8 mouse cellular contexts compared by ENCODE assay signal in the genomic region with DNA sequence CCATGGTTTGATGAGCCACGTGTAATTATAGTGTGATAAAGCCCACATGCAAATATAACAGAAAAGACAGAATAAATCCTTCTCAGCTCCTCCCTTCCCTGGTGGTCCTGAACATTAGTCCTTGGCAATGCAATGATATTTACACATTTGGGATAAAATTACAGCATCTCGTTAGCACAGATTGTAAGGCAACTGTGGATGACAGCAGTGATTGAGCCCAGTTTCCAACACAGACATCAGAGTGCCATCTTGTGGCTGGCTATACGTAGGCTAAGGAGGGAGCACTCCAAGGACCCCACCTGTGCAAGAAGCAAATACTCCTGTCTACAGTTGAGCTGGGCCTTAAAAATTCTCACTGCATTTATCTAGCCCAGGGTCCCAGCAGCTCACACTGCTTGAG.
A peak's percentile ranks its signal among the peaks of the same experiment; 100 is the strongest.
DNase-seq lines count a peak whose midpoint lies in the region; ATAC-seq and TF ChIP-seq lines count a peak whose summit lies in the region.
"Had no signal": no experiment of that assay in that cellular context is flagged by ENCODE, and none has a peak within 500 bp of the region (broad histone marks: within the 10 kb centered on the region; RNA-seq: fewer than 3 reads in every experiment).

No protein-coding gene starts in this region.

- 18% methylated on average over 3 of the region's 3 CpGs for WGBS in lung, embryonic 14.5 days

- H3K9me3 ChIP-seq in lung, embryonic 14.5 days (ENCODE audit: low read depth, low read length): no peaks in the 10 kb centered on the region
- H3K9me3 ChIP-seq: embryonic facial prominence, embryonic 15.5 days had no signal

- no peaks in the 10 kb centered on the region for H3K36me3 ChIP-seq in lung, embryonic 14.5 days (ENCODE audit: insufficient read depth)
- H3K36me3 ChIP-seq: embryonic facial prominence, embryonic 15.5 days had no signal

- DNase-seq in lung, embryonic 14.5 days: peak; percentile 69
- DNase-seq in lung, postnatal 14 days: no peak
- DNase-seq in layer of hippocampus, adult 2 months (ENCODE audit: low spot score in 2 of 2): peak; percentile 68 to 72
- DNase-seq in right cerebral cortex, postnatal 14 days: peak; percentile 34
- no peak for DNase-seq in gastrocnemius, adult 18-20 months (ENCODE audit: low spot score)

- no peaks in the 10 kb centered on the region for H3K27me3 ChIP-seq in lung, embryonic 14.5 days (ENCODE audit: insufficient read depth, low read length)
- H3K27me3 ChIP-seq: embryonic facial prominence, embryonic 15.5 days had no signal

- peak; percentile 47; the same call in 1 of the 2 replicates for ATAC-seq in lung, embryonic 14.5 days (ENCODE audit: insufficient read depth)
- no peak for ATAC-seq in CD4-positive, CD25-positive, alpha-beta regulatory T cell, adult 4 months

- no peak for TF ChIP-seq POLR2A in cortical plate, adult 2 months (IDR thresholded peaks at IDR 0.05; ENCODE audit: extremely low read depth, insufficient read depth, low read length)

- H3K4me3 ChIP-seq in lung, embryonic 14.5 days (ENCODE audit: low read depth, low read length): no peak overlapping the region
- H3K4me3 ChIP-seq in cortical plate, adult 2 months (ENCODE audit: insufficient read depth, low read length): no peak overlapping the region
- no peak overlapping the region for H3K4me3 ChIP-seq in layer of hippocampus, adult 2 months
- H3K4me3 ChIP-seq: embryonic facial prominence, embryonic 15.5 days had no signal

- H3K4me2 ChIP-seq in lung, embryonic 14.5 days: no peak overlapping the region
- H3K4me2 ChIP-seq: embryonic facial prominence, embryonic 15.5 days had no signal

- no peak overlapping the region for H3K9ac ChIP-seq in lung, embryonic 14.5 days
- H3K9ac ChIP-seq: embryonic facial prominence, embryonic 15.5 days had no signal

- no peak overlapping the region for H3K27ac ChIP-seq in lung, embryonic 14.5 days (ENCODE audit: low read depth)
- H3K27ac ChIP-seq in cortical plate, adult 2 months (ENCODE audit: insufficient read depth, low read length): no peak overlapping the region
- peak overlapping the region; percentile 82 for H3K27ac ChIP-seq in layer of hippocampus, adult 2 months
- H3K27ac ChIP-seq: embryonic facial prominence, embryonic 15.5 days had no signal

- no peaks in the 10 kb centered on the region for H3K4me1 ChIP-seq in lung, embryonic 14.5 days (ENCODE audit: insufficient read depth)
- H3K4me1 ChIP-seq in cortical plate, adult 2 months (ENCODE audit: control insufficient read depth, insufficient read depth, low read length): no peaks in the 10 kb centered on the region
- H3K4me1 ChIP-seq: embryonic facial prominence, embryonic 15.5 days had no signal

- TF ChIP-seq CTCF in lung, embryonic 14.5 days (IDR thresholded peaks at IDR 0.05; ENCODE audit: low read depth): peak; percentile 70
- peak; percentile 92 for TF ChIP-seq CTCF in cortical plate, adult 2 months (IDR thresholded peaks at IDR 0.05; ENCODE audit: extremely low read depth, insufficient read depth, low read length)
- peak; percentile 82 for TF ChIP-seq CTCF in layer of hippocampus, adult 2 months (conservative IDR thresholded peaks at IDR 0.05)

Comparison
In these comparisons a context has a peak if more than half of its experiments do, and no peak if none do; other contexts are left out.
1. DNase-seq: peak in lung, embryonic 14.5 days (single experiment), layer of hippocampus, adult 2 months (2 of 2) and right cerebral cortex, postnatal 14 days (single experiment); none in lung, postnatal 14 days (single experiment) and gastrocnemius, adult 18-20 months (single experiment).
2. Peak in every context shown above with its lines, with median percentiles within 50 percentile points of each other: CTCF ChIP-seq.